Mouse (Mus musculus): ENCODE measurements at regions not wholly inside any gene's neighbourhood (a gene's known extent, or its start where the extent isn't known, plus 50 kb on each side); places are given as distances from the start of the nearest gene placed in this dataset.

DNA sequence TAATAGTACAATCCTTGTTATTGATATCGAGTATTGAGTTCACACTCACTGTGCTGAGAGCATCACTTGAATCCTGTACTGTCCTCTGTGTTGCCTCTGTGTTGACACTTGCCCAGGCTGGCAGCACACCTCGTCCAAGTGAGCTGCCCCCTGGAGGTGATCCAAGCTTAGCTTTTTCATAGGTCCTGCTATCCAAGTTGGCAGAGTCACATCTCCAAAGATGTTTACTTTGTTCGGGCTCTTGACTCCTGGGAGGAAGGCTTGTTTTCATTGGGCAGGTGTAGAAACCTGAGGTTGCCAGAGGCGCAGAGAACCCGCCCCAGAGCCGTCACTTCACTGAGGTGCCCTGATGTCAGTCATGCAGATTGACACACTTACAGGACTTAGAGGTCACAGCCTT is 493.9 kb downstream of the Med13l start:
- ATAC-seq (replicated peaks; ENCODE audit: poor library complexity, severe bottlenecking): no peak

- ATAC-seq (replicated peaks; ENCODE audit: poor library complexity, severe bottlenecking): no peak
These were observed 495.0 kb downstream of the Med13l start for GRCm38 (mm10) chr5:119055430-119055829.

DNA sequence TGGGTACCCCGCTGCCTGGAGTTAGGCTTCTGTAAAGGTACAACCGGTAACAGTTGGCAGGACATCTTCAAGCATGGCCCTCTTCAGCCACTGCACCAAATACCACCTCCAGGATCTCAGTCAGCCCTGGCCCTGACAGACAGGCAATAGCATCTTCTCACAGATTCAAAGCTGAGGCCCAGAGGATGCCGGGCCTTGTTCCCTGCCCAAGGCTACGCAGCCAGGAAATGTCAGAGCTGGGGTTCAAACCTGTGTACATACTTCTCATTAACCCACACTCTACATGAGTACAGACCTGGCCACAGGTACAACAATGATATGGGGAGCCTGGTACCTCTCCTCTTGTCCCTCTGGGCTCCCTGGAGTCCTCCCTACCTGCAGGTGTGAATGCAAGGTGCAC is 497.3 kb downstream of the Med13l start:
- ATAC-seq (replicated peaks; ENCODE audit: poor library complexity, severe bottlenecking): no peak

- no peak for ATAC-seq (replicated peaks; ENCODE audit: poor library complexity, severe bottlenecking)
These were observed 497.9 kb downstream of the Med13l start for GRCm38 (mm10) chr5:119058231-119058851.

GRCm38 (mm10) chr5:119059223-119059622 is 498.7 kb downstream of the Med13l start:
- ATAC-seq (replicated peaks; ENCODE audit: poor library complexity, severe bottlenecking): no peak

- ATAC-seq (replicated peaks; ENCODE audit: poor library complexity, severe bottlenecking): no peak
These were observed 500.4 kb downstream of the Med13l start for GRCm38 (mm10) chr5:119060886-119061285.

DNA sequence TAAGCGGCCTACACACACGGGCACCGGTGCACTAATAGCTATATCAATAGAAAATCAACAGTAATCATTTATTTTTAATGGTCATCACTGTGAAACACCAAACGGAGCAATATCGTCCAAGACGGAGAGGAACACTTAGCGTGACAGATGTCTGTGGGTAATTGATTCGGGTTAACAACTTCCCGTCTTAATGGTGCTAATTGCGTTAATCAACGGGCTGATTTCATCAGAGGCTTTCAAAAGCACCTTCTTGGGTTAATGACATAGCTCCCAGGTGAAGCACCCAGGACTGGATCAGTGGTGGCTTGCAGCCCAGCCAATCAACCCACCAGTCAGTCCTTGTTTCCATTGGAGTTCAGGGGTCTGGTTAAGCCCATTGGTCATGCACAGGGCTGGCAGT is 502.0 kb downstream of the Med13l start:
- ATAC-seq (replicated peaks; ENCODE audit: poor library complexity, severe bottlenecking): no peak

GRCm38 (mm10) chr5:119066666-119067065 is 506.2 kb downstream of the Med13l start:
- no peak for ATAC-seq (replicated peaks; ENCODE audit: poor library complexity, severe bottlenecking)

DNA sequence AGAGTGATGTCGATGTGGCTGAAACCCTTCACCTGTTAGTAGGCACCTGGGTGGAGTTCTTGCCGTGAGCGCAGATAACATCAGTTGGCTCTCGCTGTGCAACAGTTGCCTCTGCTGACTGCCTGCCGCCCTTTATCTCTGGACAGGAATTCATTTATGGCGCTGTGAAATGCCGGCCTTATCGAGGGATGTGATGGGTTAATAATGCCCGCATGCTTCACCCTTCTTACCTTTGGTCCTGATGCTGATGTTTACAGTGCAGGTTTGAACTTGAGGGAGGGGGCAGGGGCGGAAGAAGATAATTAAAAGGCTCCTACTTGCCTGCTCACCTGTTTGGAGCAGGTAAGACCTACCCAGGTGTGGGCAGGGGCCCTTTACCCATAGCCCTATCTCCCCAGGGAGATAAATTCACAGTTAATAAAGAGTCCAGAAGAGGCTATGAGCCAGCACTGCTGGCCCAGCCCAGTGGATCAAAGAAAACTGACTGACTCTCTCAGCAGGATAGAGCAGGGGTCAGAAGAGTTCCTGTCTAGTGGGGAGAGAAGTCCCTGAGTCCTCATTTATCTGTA is 509.4 kb downstream of the Med13l start:
- no peak for ATAC-seq (replicated peaks; ENCODE audit: poor library complexity, severe bottlenecking)

DNA sequence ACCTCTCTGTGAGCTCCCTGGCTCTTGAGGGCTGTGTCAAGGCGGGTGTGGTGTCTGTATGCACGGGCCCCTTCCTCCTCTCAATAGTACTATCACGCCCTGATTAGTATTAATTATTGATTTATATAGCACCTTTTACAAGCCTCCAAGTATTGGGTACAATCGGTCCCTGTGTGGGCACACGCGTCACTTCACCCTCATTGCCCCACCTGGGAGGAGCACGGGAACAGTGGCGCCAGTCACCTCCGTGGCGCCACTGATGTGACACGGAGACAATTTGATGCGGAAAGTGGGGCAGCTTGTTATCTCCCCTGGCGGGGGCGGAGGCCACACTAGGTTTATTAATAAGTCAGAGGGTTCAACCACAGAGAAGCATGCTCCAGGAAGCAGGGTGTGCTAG is 512.2 kb downstream of the Med13l start:
- no peak for ATAC-seq (replicated peaks; ENCODE audit: poor library complexity, severe bottlenecking)

DNA sequence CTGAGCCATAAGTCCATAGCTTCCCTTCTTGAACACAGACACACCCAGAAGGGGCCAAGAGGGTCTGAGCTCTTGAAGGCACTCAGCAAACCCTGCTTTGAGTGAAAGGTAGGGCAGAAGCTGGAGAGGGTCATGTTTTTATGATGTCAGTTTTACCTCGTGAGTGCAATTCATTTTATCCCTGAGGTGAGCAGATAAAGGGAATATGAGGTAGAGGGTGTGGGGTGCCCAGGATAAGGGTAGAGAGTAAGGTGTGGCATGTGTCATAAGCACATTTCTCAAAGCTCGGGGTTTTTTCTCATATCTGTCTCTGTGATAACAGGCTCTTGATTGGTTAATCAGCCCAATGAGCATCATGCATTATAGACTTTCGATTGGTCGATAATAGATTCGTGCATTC is 520.3 kb downstream of the Med13l start:
- ATAC-seq (replicated peaks; ENCODE audit: poor library complexity, severe bottlenecking): no peak

DNA sequence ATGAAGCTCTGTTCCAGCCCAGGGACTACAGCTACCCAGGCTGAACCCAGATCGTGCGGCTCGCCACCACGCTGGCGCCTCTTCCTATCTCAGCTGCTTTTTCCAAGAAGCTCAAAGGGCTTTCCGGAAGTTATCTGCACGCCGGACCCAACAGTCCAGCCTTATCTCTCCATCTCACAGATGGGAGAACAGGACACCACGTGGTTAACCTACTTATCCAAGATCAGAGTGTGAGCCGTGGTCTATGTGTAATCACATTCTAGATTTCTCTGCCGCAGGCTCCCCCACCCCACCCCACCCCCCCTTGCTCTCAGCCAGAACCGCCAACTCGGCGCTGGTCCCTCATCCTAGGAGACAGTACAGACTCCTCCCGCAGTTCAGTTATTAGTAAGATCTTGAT is 522.4 kb downstream of the Med13l start:
- no peak for ATAC-seq (replicated peaks; ENCODE audit: poor library complexity, severe bottlenecking)

DNA sequence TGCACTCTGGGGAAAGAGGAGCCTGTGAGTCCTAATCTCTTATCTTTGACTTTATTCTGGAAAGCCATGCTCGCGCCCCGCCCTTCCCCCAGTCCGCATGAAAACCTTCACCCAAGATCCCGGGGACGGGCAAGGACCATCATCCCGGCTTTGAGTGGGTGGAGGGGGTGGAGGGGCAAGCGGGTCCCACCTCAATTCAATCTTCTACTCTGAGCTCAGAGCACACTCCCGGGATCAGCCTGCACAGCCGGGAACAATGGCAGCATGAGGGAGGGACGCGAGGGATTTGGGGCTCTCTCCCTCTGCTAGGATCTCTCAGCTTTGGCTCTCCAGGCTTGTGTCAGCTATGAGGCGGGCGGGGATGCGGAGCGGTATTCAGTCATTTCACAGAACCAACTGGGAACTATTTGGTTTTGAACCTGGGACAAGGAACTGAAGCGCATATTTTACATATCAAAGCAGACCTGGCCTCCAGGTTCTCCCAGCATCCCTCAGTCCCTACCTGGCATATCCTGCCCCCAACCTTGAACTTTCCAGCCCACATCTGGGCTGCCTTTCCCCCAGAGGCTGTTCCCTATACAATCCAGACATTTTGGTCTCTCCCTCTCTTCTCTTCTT is 537.2 kb downstream of the Med13l start:
- no peak for ATAC-seq (replicated peaks; ENCODE audit: poor library complexity, severe bottlenecking)

DNA sequence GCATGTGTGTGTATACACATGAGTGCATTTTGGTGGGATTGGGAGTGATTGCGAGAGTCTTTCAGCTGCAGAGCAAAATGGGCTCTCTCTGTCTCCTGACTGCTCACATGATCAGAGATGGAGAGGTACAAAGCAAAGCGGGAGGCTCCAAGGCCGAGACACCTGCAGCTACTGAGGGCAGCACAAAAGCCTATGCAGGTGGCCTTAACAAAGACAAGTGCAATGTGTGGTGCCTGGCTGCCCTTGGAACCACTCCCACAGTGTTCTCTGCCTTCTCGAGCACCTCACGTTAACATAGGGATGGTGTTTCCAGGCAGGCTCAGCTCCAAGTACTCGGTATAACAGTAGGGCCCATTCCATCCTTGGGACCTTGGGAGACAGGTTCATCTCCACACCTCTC is 539.3 kb downstream of the Med13l start:
- no peak for ATAC-seq (replicated peaks; ENCODE audit: poor library complexity, severe bottlenecking)

- no peak for ATAC-seq (replicated peaks; ENCODE audit: poor library complexity, severe bottlenecking)
These were observed 543.0 kb downstream of the Med13l start for GRCm38 (mm10) chr5:119103503-119103902.

GRCm38 (mm10) chr5:119107898-119108297 is 547.4 kb downstream of the Med13l start:
- no peak for ATAC-seq (replicated peaks; ENCODE audit: poor library complexity, severe bottlenecking)

DNA sequence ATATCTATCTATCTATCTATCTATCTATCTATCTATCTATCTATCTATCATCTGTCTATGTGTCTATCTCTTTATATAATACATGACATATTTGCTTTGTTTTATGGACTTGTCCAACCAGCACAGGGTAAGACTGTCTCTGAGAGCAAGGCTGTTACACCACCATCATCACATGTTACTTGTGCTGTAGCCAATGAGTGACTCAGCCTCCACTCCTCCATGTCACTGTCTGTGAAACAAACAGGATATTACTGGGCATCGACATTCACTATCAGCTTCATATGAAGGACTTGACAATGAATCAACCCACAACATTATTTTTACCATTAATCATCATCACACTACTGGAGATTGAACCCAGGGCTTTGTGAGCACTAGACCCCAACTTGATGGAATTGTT is 549.0 kb downstream of the Med13l start:
- ATAC-seq (replicated peaks; ENCODE audit: poor library complexity, severe bottlenecking): no peak

DNA sequence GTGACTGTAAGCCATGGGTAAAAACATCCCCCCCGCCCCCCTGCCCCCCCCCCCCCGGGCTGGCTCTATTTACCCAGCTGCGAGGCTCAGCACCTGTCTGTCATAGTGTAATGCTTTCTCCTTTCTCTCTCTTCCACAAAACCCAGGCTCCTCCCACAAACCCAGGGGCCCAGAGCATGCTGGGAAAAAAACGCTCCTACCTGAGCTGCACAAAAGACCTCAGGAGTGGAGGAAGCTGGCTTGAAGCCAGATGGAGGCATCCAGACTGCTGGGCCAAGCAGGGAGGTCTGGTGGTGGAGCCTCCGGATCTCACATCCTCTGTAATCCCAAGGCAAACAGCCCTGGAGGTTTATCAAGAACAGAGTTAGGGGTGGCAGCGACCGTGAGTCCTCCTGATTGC is 553.6 kb downstream of the Med13l start:
- no peak for ATAC-seq (replicated peaks; ENCODE audit: poor library complexity, severe bottlenecking)

GRCm38 (mm10) chr5:119125745-119126144 is 544.7 kb upstream of the Tbx3 start:
- no peak for ATAC-seq (replicated peaks; ENCODE audit: poor library complexity, severe bottlenecking)

- ATAC-seq (replicated peaks; ENCODE audit: poor library complexity, severe bottlenecking): no peak
These were observed 540.3 kb upstream of the Tbx3 start for GRCm38 (mm10) chr5:119130176-119130575.

DNA sequence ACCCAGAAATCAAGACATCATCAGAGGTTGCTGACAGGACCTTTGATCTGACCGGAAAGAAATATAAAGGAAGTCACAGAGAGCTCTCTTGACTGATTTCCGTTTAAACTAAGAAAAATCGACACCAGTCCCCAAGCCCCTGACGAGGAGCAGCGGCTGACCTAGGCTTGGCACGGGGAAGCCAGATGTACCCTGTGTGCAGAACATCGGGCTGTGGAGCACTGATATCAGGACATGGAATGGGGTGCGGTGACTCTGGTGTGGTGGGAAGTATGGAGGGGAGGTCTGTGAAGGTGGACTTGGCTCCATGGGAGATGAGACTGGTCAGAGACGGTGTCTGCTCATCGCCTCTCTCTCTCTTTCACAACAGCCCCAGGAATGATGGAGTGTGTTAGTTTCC is 539.0 kb upstream of the Tbx3 start:
- ATAC-seq (replicated peaks; ENCODE audit: poor library complexity, severe bottlenecking): no peak

- no peak for ATAC-seq (replicated peaks; ENCODE audit: poor library complexity, severe bottlenecking)
These were observed 537.1 kb upstream of the Tbx3 start for GRCm38 (mm10) chr5:119133378-119133777.
